Mouse (Mus musculus): ENCODE measurements around the gene Taf15. TPM values are rescaled to one million over a fixed set of nuclear protein-coding genes. Genes with fewer than 3 reads are reported as not detected.

Gene Taf15
- total and polyA plus RNA-seq, 3 experiments, result 29.9 to 106 (median 47.1) TPM

- H3K27me3 ChIP-seq (ENCODE audit: insufficient read depth, low read length), result no peaks in the 10 kb centered on the region
- ATAC-seq (ENCODE audit: extremely low read depth, insufficient number of reproducible peaks, low FRiP score, poor library complexity, severe bottlenecking), result no peak
- no peak for DNase-seq (ENCODE audit: low spot score)
- H3K36me3 ChIP-seq (replicated peaks), result peaks cover 56% of the 10 kb centered on the region
- H3K4me3 ChIP-seq (ENCODE audit: low read depth, low read length), result no peak overlapping the region
- H3K9me3 ChIP-seq (replicated peaks), result no peaks in the 10 kb centered on the region
- TF ChIP-seq GATA1 (IDR thresholded peaks at IDR 0.05; ENCODE audit: borderline replicate concordance, low read length), result no peak
- no peak for TF ChIP-seq POLR2AphosphoS5 (IDR thresholded peaks at IDR 0.05; ENCODE audit: insufficient replicate concordance, low read depth, low read length)
- TF ChIP-seq CTCF (IDR thresholded peaks at IDR 0.05; ENCODE audit: low read depth, low read length), result no peak
- TF ChIP-seq TAL1 (conservative IDR thresholded peaks at IDR 0.05; ENCODE audit: low read depth, low read length), result no peak
- TF ChIP-seq GATA2 (IDR thresholded peaks at IDR 0.05; ENCODE audit: borderline replicate concordance, low read depth, low read length), result no peak
- no peaks in the 10 kb centered on the region for H3K4me1 ChIP-seq (ENCODE audit: insufficient read depth, low read depth, low read length)
These were observed 22.7 kb downstream of the Taf15 start for GRCm38 (mm10) chr11:83495571-83495970.

GRCm38 (mm10) chr11:83504308-83504707, 31.4 kb downstream of the Taf15 start:
- TF ChIP-seq TAL1 (conservative IDR thresholded peaks at IDR 0.05; ENCODE audit: low read depth, low read length), result no peak
- TF ChIP-seq POLR2AphosphoS5 (IDR thresholded peaks at IDR 0.05; ENCODE audit: insufficient replicate concordance, low read depth, low read length), result no peak
- TF ChIP-seq GATA1 (IDR thresholded peaks at IDR 0.05; ENCODE audit: borderline replicate concordance, low read length), result no peak
- TF ChIP-seq CTCF (IDR thresholded peaks at IDR 0.05; ENCODE audit: low read depth, low read length), result no peak
- no peak for TF ChIP-seq GATA2 (IDR thresholded peaks at IDR 0.05; ENCODE audit: borderline replicate concordance, low read depth, low read length)
- peaks cover 80% of the 10 kb centered on the region for H3K36me3 ChIP-seq (replicated peaks)
- no peaks in the 10 kb centered on the region for H3K4me1 ChIP-seq (ENCODE audit: insufficient read depth, low read depth, low read length)
- no peak overlapping the region for H3K4me3 ChIP-seq (ENCODE audit: low read depth, low read length)
- no peak for ATAC-seq (ENCODE audit: extremely low read depth, insufficient number of reproducible peaks, low FRiP score, poor library complexity, severe bottlenecking)
- no peak for DNase-seq (ENCODE audit: low spot score)
- no peaks in the 10 kb centered on the region for H3K27me3 ChIP-seq (ENCODE audit: insufficient read depth, low read length)
- no peaks in the 10 kb centered on the region for H3K9me3 ChIP-seq (replicated peaks)

GRCm38 (mm10) chr11:83509521-83509920, 36.6 kb downstream of the Taf15 start:
- TF ChIP-seq TAL1 (conservative IDR thresholded peaks at IDR 0.05; ENCODE audit: low read depth, low read length), result no peak
- no peak for TF ChIP-seq GATA1 (IDR thresholded peaks at IDR 0.05; ENCODE audit: borderline replicate concordance, low read length)
- no peak for TF ChIP-seq CTCF (IDR thresholded peaks at IDR 0.05; ENCODE audit: low read depth, low read length)
- no peak for TF ChIP-seq POLR2AphosphoS5 (IDR thresholded peaks at IDR 0.05; ENCODE audit: insufficient replicate concordance, low read depth, low read length)
- TF ChIP-seq GATA2 (IDR thresholded peaks at IDR 0.05; ENCODE audit: borderline replicate concordance, low read depth, low read length), result no peak
- no peak for ATAC-seq (ENCODE audit: extremely low read depth, insufficient number of reproducible peaks, low FRiP score, poor library complexity, severe bottlenecking)
- H3K4me1 ChIP-seq (ENCODE audit: insufficient read depth, low read depth, low read length), result no peaks in the 10 kb centered on the region
- H3K9me3 ChIP-seq (replicated peaks), result no peaks in the 10 kb centered on the region
- H3K27me3 ChIP-seq (ENCODE audit: insufficient read depth, low read length), result peaks cover 3% of the 10 kb centered on the region; the same call in 1 of the 2 replicates
- no peak overlapping the region for H3K4me3 ChIP-seq (ENCODE audit: low read depth, low read length)
- DNase-seq (ENCODE audit: low spot score), result no peak
- H3K36me3 ChIP-seq (replicated peaks), result peaks cover 37% of the 10 kb centered on the region

- Histone ChIP-seq H3K4me1 (ENCODE audit: insufficient read depth, low read depth, low read length) (no peaks in the 10 kb centered on the region), H3K4me3 (ENCODE audit: low read depth, low read length) (no peak overlapping the region), H3K36me3 (replicated peaks) (no peaks in the 10 kb centered on the region), H3K9me3 (replicated peaks) (no peaks in the 10 kb centered on the region), H3K27me3 (ENCODE audit: insufficient read depth, low read length) (peaks cover 36% of the 10 kb centered on the region)
- DNase-seq (ENCODE audit: low spot score), result no peak
- no peak for TF ChIP-seq GATA1 (IDR thresholded peaks at IDR 0.05; ENCODE audit: borderline replicate concordance, low read length)
- no peak for TF ChIP-seq TAL1 (conservative IDR thresholded peaks at IDR 0.05; ENCODE audit: low read depth, low read length)
- TF ChIP-seq GATA2 (IDR thresholded peaks at IDR 0.05; ENCODE audit: borderline replicate concordance, low read depth, low read length), result no peak
- no peak for TF ChIP-seq CTCF (IDR thresholded peaks at IDR 0.05; ENCODE audit: low read depth, low read length)
- no peak for TF ChIP-seq POLR2AphosphoS5 (IDR thresholded peaks at IDR 0.05; ENCODE audit: insufficient replicate concordance, low read depth, low read length)
- no peak for ATAC-seq (ENCODE audit: extremely low read depth, insufficient number of reproducible peaks, low FRiP score, poor library complexity, severe bottlenecking)
These were observed 44.3 kb downstream of the Taf15 start for GRCm38 (mm10) chr11:83517153-83517552.

GRCm38 (mm10) chr11:83518371-83518770, 45.5 kb downstream of the Taf15 start:
- H3K36me3 ChIP-seq (replicated peaks), result no peaks in the 10 kb centered on the region
- H3K4me3 ChIP-seq (ENCODE audit: low read depth, low read length), result no peak overlapping the region
- H3K27me3 ChIP-seq (ENCODE audit: insufficient read depth, low read length), result peaks cover 36% of the 10 kb centered on the region
- no peak for DNase-seq (ENCODE audit: low spot score)
- no peaks in the 10 kb centered on the region for H3K9me3 ChIP-seq (replicated peaks)
- ATAC-seq (ENCODE audit: extremely low read depth, insufficient number of reproducible peaks, low FRiP score, poor library complexity, severe bottlenecking), result no peak
- no peak for TF ChIP-seq GATA1 (IDR thresholded peaks at IDR 0.05; ENCODE audit: borderline replicate concordance, low read length)
- TF ChIP-seq GATA2 (IDR thresholded peaks at IDR 0.05; ENCODE audit: borderline replicate concordance, low read depth, low read length), result no peak
- TF ChIP-seq CTCF (IDR thresholded peaks at IDR 0.05; ENCODE audit: low read depth, low read length), result no peak
- TF ChIP-seq TAL1 (conservative IDR thresholded peaks at IDR 0.05; ENCODE audit: low read depth, low read length), result no peak
- TF ChIP-seq POLR2AphosphoS5 (IDR thresholded peaks at IDR 0.05; ENCODE audit: insufficient replicate concordance, low read depth, low read length), result no peak
- H3K4me1 ChIP-seq (ENCODE audit: insufficient read depth, low read depth, low read length), result no peaks in the 10 kb centered on the region

- TF ChIP-seq POLR2AphosphoS5 (IDR thresholded peaks at IDR 0.05; ENCODE audit: insufficient replicate concordance, low read depth, low read length) (no peak), CTCF (IDR thresholded peaks at IDR 0.05; ENCODE audit: low read depth, low read length) (no peak), GATA1 (IDR thresholded peaks at IDR 0.05; ENCODE audit: borderline replicate concordance, low read length) (no peak), GATA2 (IDR thresholded peaks at IDR 0.05; ENCODE audit: borderline replicate concordance, low read depth, low read length) (no peak), TAL1 (conservative IDR thresholded peaks at IDR 0.05; ENCODE audit: low read depth, low read length) (no peak)
- ATAC-seq (ENCODE audit: extremely low read depth, insufficient number of reproducible peaks, low FRiP score, poor library complexity, severe bottlenecking), result no peak
- no peaks in the 10 kb centered on the region for H3K36me3 ChIP-seq (replicated peaks)
These were observed 49.2 kb downstream of the Taf15 start, which contains the start of gene Heatr9 for GRCm38 (mm10) chr11:83522075-83522474. TSS of gene Heatr9 (minus strand) at chr11:83522175.

More at GRCm38 (mm10) chr11:83522075-83522474, 49.2 kb downstream of the Taf15 start, which contains the start of gene Heatr9:
- Histone ChIP-seq H3K4me1 (ENCODE audit: insufficient read depth, low read depth, low read length) (no peaks in the 10 kb centered on the region), H3K4me3 (ENCODE audit: low read depth, low read length) (no peak within 1 kb of the TSS), H3K9me3 (replicated peaks) (no peaks in the 10 kb centered on the region), H3K27me3 (ENCODE audit: insufficient read depth, low read length) (peaks cover 18% of the 10 kb centered on the region)
- DNase-seq (ENCODE audit: low spot score), result no peak

All from G1E (cell line).